Mouse (Mus musculus): ENCODE measurements around the gene 1700003F12Rik. TPM values are rescaled to one million over a fixed set of nuclear protein-coding genes. Genes with fewer than 3 reads are reported as not detected.

1700003F12Rik gene
- total RNA-seq, 1 experiment, result 1.7 TPM

GRCm38 (mm10) chr2:154507076-154507475 is 39.8 kb upstream of the 1700003F12Rik start:
- Histone ChIP-seq H3K36me3 (ENCODE audit: control insufficient read depth, insufficient read depth, low read length, poor library complexity, severe bottlenecking) (peaks cover 10% of the 10 kb centered on the region), H3K4me1 (ENCODE audit: control insufficient read depth in 2 of 2, insufficient read depth in 2 of 2, low read length in 2 of 2, poor library complexity in 1 of 2) (peaks cover 0 to 2% of the 10 kb centered on the region in 2 experiments; a peak in 1 of 4 replicates), H3K27ac (ENCODE audit: insufficient read depth, low read depth, low read length, poor library complexity, severe bottlenecking) (no peak overlapping the region; the same call in 1 of the 2 replicates), H3K9ac (ENCODE audit: insufficient read depth, low read depth, low read length, poor library complexity, severe bottlenecking) (no peak overlapping the region), H3K4me3 (ENCODE audit: insufficient read depth in 1 of 2, low read depth in 1 of 2, low read length in 2 of 2, poor library complexity in 1 of 2, severe bottlenecking in 1 of 2) (no peak overlapping the region), H3K9me3 (ENCODE audit: control insufficient read depth, insufficient read depth, low read depth, low read length) (no peaks in the 10 kb centered on the region)
- TF ChIP-seq CHD2 (IDR thresholded peaks at IDR 0.05; ENCODE audit: low read depth, low read length) (no peak), ZC3H11A (IDR thresholded peaks at IDR 0.05; ENCODE audit: borderline replicate concordance, low read depth, low read length) (no peak), ZNF384 (IDR thresholded peaks at IDR 0.05; ENCODE audit: low read depth, low read length) (no peak), HCFC1 (IDR thresholded peaks at IDR 0.05; ENCODE audit: borderline replicate concordance, insufficient read depth, low read length) (no peak), MAFK (IDR thresholded peaks at IDR 0.05; ENCODE audit: insufficient read depth, low read depth, low read length) (no peak)
- no peak for DNase-seq (ENCODE audit: low read depth, low spot score)
- in situ Hi-C loops (cut with MboI; ENCODE audit: low sequenced_read_pairs in 2 of 2, unreplicated experiment in 2 of 2), result no loop called here

GRCm38 (mm10) chr2:154507566-154508283 is 39.2 kb upstream of the 1700003F12Rik start:
- Histone ChIP-seq H3K27ac (ENCODE audit: insufficient read depth, low read depth, low read length, poor library complexity, severe bottlenecking) (peak overlapping the region; percentile 16; the same call in 1 of the 2 replicates), H3K9ac (ENCODE audit: insufficient read depth, low read depth, low read length, poor library complexity, severe bottlenecking) (no peak overlapping the region), H3K4me1 (ENCODE audit: control insufficient read depth in 2 of 2, insufficient read depth in 2 of 2, low read length in 2 of 2, poor library complexity in 1 of 2) (peaks cover 0 to 2% of the 10 kb centered on the region in 2 experiments; a peak in 1 of 4 replicates), H3K9me3 (ENCODE audit: control insufficient read depth, insufficient read depth, low read depth, low read length) (no peaks in the 10 kb centered on the region), H3K36me3 (ENCODE audit: control insufficient read depth, insufficient read depth, low read length, poor library complexity, severe bottlenecking) (peaks cover 10% of the 10 kb centered on the region), H3K4me3 (ENCODE audit: insufficient read depth in 1 of 2, low read depth in 1 of 2, low read length in 2 of 2, poor library complexity in 1 of 2, severe bottlenecking in 1 of 2) (no peak overlapping the region)
- in situ Hi-C loops (cut with MboI; ENCODE audit: low sequenced_read_pairs in 2 of 2, unreplicated experiment in 2 of 2), result no loop called here
- TF ChIP-seq MAFK (IDR thresholded peaks at IDR 0.05; ENCODE audit: insufficient read depth, low read depth, low read length), result peak; percentile 83
- no peak for TF ChIP-seq CHD2 (IDR thresholded peaks at IDR 0.05; ENCODE audit: low read depth, low read length)
- no peak for DNase-seq (ENCODE audit: low read depth, low spot score)

GRCm38 (mm10) chr2:154508450-154508849 is 38.4 kb upstream of the 1700003F12Rik start:
- H3K27ac ChIP-seq (ENCODE audit: insufficient read depth, low read depth, low read length, poor library complexity, severe bottlenecking), result no peak overlapping the region
- H3K4me3 ChIP-seq (ENCODE audit: insufficient read depth in 1 of 2, low read depth in 1 of 2, low read length in 2 of 2, poor library complexity in 1 of 2, severe bottlenecking in 1 of 2), result no peak overlapping the region
- no peak for TF ChIP-seq HCFC1 (IDR thresholded peaks at IDR 0.05; ENCODE audit: borderline replicate concordance, insufficient read depth, low read length)
- no peak for TF ChIP-seq ZNF384 (IDR thresholded peaks at IDR 0.05; ENCODE audit: low read depth, low read length)
- TF ChIP-seq ZC3H11A (IDR thresholded peaks at IDR 0.05; ENCODE audit: borderline replicate concordance, low read depth, low read length), result no peak
- no peak for TF ChIP-seq MAFK (IDR thresholded peaks at IDR 0.05; ENCODE audit: insufficient read depth, low read depth, low read length)
- TF ChIP-seq CHD2 (IDR thresholded peaks at IDR 0.05; ENCODE audit: low read depth, low read length), result no peak
- in situ Hi-C loops (cut with MboI; ENCODE audit: low sequenced_read_pairs in 2 of 2, unreplicated experiment in 2 of 2), result no loop called here
- H3K9me3 ChIP-seq (ENCODE audit: control insufficient read depth, insufficient read depth, low read depth, low read length), result no peaks in the 10 kb centered on the region
- DNase-seq (ENCODE audit: low read depth, low spot score), result no peak
- peaks cover 0 to 2% of the 10 kb centered on the region in 2 experiments; a peak in 1 of 4 replicates for H3K4me1 ChIP-seq (ENCODE audit: control insufficient read depth in 2 of 2, insufficient read depth in 2 of 2, low read length in 2 of 2, poor library complexity in 1 of 2)
- H3K9ac ChIP-seq (ENCODE audit: insufficient read depth, low read depth, low read length, poor library complexity, severe bottlenecking), result no peak overlapping the region
- H3K36me3 ChIP-seq (ENCODE audit: control insufficient read depth, insufficient read depth, low read length, poor library complexity, severe bottlenecking), result peaks cover 10% of the 10 kb centered on the region

- Histone ChIP-seq H3K4me3 (ENCODE audit: insufficient read depth in 1 of 2, low read depth in 1 of 2, low read length in 2 of 2, poor library complexity in 1 of 2, severe bottlenecking in 1 of 2) (no peak overlapping the region), H3K4me1 (ENCODE audit: control insufficient read depth in 2 of 2, insufficient read depth in 2 of 2, low read length in 2 of 2, poor library complexity in 1 of 2) (peaks cover 0 to 2% of the 10 kb centered on the region in 2 experiments; a peak in 1 of 4 replicates), H3K27ac (ENCODE audit: insufficient read depth, low read depth, low read length, poor library complexity, severe bottlenecking) (no peak overlapping the region), H3K36me3 (ENCODE audit: control insufficient read depth, insufficient read depth, low read length, poor library complexity, severe bottlenecking) (peaks cover 10% of the 10 kb centered on the region), H3K9me3 (ENCODE audit: control insufficient read depth, insufficient read depth, low read depth, low read length) (no peaks in the 10 kb centered on the region), H3K9ac (ENCODE audit: insufficient read depth, low read depth, low read length, poor library complexity, severe bottlenecking) (no peak overlapping the region)
- DNase-seq (ENCODE audit: low read depth, low spot score), result no peak
- TF ChIP-seq CHD2 (IDR thresholded peaks at IDR 0.05; ENCODE audit: low read depth, low read length), result no peak
- in situ Hi-C loops (cut with MboI; ENCODE audit: low sequenced_read_pairs in 2 of 2, unreplicated experiment in 2 of 2), result no loop called here
Measured at GRCm38 (mm10) chr2:154510141-154510540, 36.7 kb upstream of the 1700003F12Rik start.

DNA sequence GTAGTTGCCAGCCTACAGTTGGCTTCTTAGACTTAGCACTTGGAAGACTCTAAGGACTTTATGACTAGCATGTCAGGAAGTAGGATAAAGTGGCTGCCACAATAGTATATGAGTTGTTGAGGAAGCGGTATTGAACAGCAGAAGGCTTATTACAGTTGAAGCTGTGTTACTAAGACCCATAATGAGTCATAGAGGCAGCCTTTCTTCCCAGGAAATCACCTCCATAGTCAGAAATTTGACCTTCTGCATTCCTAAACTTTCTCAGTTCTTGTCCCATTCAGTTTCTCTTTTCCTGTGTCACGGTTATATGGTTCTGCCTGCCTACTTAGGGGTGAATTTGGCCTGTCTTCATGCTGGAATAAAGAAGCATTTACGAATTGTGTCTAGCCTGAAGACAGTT is 29.9 kb upstream of the 1700003F12Rik start:
- no peak overlapping the region for H3K4me3 ChIP-seq (ENCODE audit: insufficient read depth in 1 of 2, low read depth in 1 of 2, low read length in 2 of 2, poor library complexity in 1 of 2, severe bottlenecking in 1 of 2)
- no peak overlapping the region for H3K9ac ChIP-seq (ENCODE audit: insufficient read depth, low read depth, low read length, poor library complexity, severe bottlenecking)
- H3K27ac ChIP-seq (ENCODE audit: insufficient read depth, low read depth, low read length, poor library complexity, severe bottlenecking), result no peak overlapping the region
- no peak for DNase-seq (ENCODE audit: low read depth, low spot score)
- no peaks in the 10 kb centered on the region for H3K9me3 ChIP-seq (ENCODE audit: control insufficient read depth, insufficient read depth, low read depth, low read length)
- TF ChIP-seq ZNF384 (IDR thresholded peaks at IDR 0.05; ENCODE audit: low read depth, low read length) (no peak), ZC3H11A (IDR thresholded peaks at IDR 0.05; ENCODE audit: borderline replicate concordance, low read depth, low read length) (no peak), HCFC1 (IDR thresholded peaks at IDR 0.05; ENCODE audit: borderline replicate concordance, insufficient read depth, low read length) (no peak), MAFK (IDR thresholded peaks at IDR 0.05; ENCODE audit: insufficient read depth, low read depth, low read length) (no peak), CHD2 (IDR thresholded peaks at IDR 0.05; ENCODE audit: low read depth, low read length) (no peak)
- in situ Hi-C loops (cut with MboI; ENCODE audit: low sequenced_read_pairs in 2 of 2, unreplicated experiment in 2 of 2), result no loop called here
- H3K4me1 ChIP-seq (ENCODE audit: control insufficient read depth in 2 of 2, insufficient read depth in 2 of 2, low read length in 2 of 2, poor library complexity in 1 of 2), result no peaks in the 10 kb centered on the region
- peaks cover 15% of the 10 kb centered on the region for H3K36me3 ChIP-seq (ENCODE audit: control insufficient read depth, insufficient read depth, low read length, poor library complexity, severe bottlenecking)
